Mouse (Mus musculus) G1E (cell line): Measurements from ENCODE around the gene Mcpt8.

Experiments used
- CTCF ChIP-seq: IDR thresholded peaks from 2 replicates; pipeline ENCODE4 v1.5.1; 2012; ENCODE audit warnings: low read depth, low read length, inconsistent platforms, mixed read lengths
- GATA1 ChIP-seq: IDR thresholded peaks from 2 replicates; pipeline ENCODE4 v1.6.1; 2012; ENCODE audit warnings: borderline replicate concordance, low read length, inconsistent platforms, mixed read lengths
- GATA2 ChIP-seq: IDR thresholded peaks from 2 replicates; pipeline ENCODE4 v1.6.1; 2012; ENCODE audit warnings: low read depth, low read length, inconsistent platforms, borderline replicate concordance
- TAL1 ChIP-seq: conservative IDR thresholded peaks from 2 replicates; pipeline ENCODE4 v1.6.1; 2012; ENCODE audit warnings: low read depth, low read length, inconsistent platforms, mixed read lengths

- TF ChIP-seq CTCF (peak; percentile 42), TAL1 (no peak), GATA2 (no peak), GATA1 (no peak)
Observed at GRCm38 (mm10) chr14:56128341-56128740, 43.3 kb upstream of the Mcpt8 start.
